ENCODE assay signal across 8 mouse cellular contexts in the genomic region with DNA sequence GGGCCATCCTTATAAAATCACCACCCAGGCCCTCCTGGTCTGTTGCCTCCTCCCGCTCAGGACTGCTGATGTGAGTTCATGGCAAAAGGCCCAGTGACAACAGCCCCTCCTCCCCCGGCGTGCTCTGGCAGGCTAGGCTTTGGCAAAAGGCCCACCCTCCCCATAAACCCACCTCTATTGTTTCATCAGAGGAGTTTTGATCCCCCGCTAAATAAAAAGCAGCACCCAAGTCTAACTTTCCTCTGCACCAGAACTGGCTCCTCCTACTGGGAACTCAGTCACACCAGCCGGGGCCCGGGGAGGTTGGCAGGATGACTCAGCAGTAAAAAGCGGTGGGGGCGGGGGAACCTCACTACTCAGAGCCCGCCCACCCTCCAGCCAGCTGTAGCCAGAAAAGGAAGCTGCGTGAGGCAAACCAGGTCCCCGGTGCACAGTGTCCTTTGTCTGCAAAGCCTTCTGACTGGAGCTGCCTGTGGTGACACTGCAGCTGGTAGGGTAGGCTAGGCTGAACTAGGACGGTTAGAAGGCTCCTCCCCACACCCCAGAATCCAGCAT.
DNase-seq lines count a peak whose midpoint lies in the region; ATAC-seq and TF ChIP-seq lines count a peak whose summit lies in the region.

No protein-coding gene starts in this region.

- in situ Hi-C loops in CH12.LX (cut with MboI; ENCODE audit: low pct_ligation_motif_present, low pct_unique_long_range_greater_than_20kb, low sequenced_read_pairs), result loop anchor here (25.0 kb wide), 3 partner anchors 118 to 1468 kb away; partner anchors contain the start of gene Cpeb2

- H3K4me1 ChIP-seq in CH12.LX (ENCODE audit: control insufficient read depth in 1 of 2, insufficient read depth in 2 of 2), result peaks cover 8 to 18% of the 10 kb centered on the region in 2 experiments
- no peaks in the 10 kb centered on the region for H3K4me1 ChIP-seq in brown adipose tissue, adult 24 weeks (ENCODE audit: control insufficient read depth, insufficient read depth, insufficient read length, low read length)
- H3K4me1 ChIP-seq in forebrain, embryonic 12.5 days, result peaks cover 14% of the 10 kb centered on the region
- peaks cover 19% of the 10 kb centered on the region for H3K4me1 ChIP-seq in heart, postnatal 0 days (ENCODE audit: control insufficient read depth, insufficient read depth)
- H3K4me1 ChIP-seq in liver, embryonic 15.5 days (replicated peaks), result peaks cover 15% of the 10 kb centered on the region
- peaks cover 12% of the 10 kb centered on the region for H3K4me1 ChIP-seq in neural tube, embryonic 11.5 days (ENCODE audit: control insufficient read depth, insufficient read depth, low read length)
- peaks cover 5% of the 10 kb centered on the region for H3K4me1 ChIP-seq in stomach, postnatal 0 days (replicated peaks; ENCODE audit: control insufficient read depth, insufficient read depth)

- peak overlapping the region; percentile 72; the same call in 1 of the 2 replicates for H3K27ac ChIP-seq in CH12.LX (ENCODE audit: insufficient read depth, low read depth)
- H3K27ac ChIP-seq in brown adipose tissue, adult 24 weeks (replicated peaks; ENCODE audit: low read depth, low read length), result peak overlapping the region; percentile 34; the same call in 1 of the 2 replicates
- H3K27ac ChIP-seq in forebrain, embryonic 12.5 days, result peak overlapping the region; percentile 77
- H3K27ac ChIP-seq in heart, postnatal 0 days (ENCODE audit: low read depth), result peak overlapping the region; percentile 79
- H3K27ac ChIP-seq in liver, embryonic 15.5 days (replicated peaks), result peak overlapping the region; percentile 70
- H3K27ac ChIP-seq in neural tube, embryonic 11.5 days (ENCODE audit: low read depth, low read length), result no peak overlapping the region
- peak overlapping the region; percentile 69; the same call in 1 of the 2 replicates for H3K27ac ChIP-seq in stomach, postnatal 0 days (replicated peaks)

- no peaks in the 10 kb centered on the region for H3K9me3 ChIP-seq in CH12.LX (replicated peaks; ENCODE audit: low read length)
- H3K9me3 ChIP-seq in forebrain, embryonic 12.5 days, result no peaks in the 10 kb centered on the region
- no peaks in the 10 kb centered on the region for H3K9me3 ChIP-seq in heart, postnatal 0 days (replicated peaks; ENCODE audit: control insufficient read depth, low read length)
- no peaks in the 10 kb centered on the region for H3K9me3 ChIP-seq in liver, embryonic 15.5 days (replicated peaks)
- H3K9me3 ChIP-seq in neural tube, embryonic 11.5 days (ENCODE audit: control insufficient read depth, low read length), result no peaks in the 10 kb centered on the region
- H3K9me3 ChIP-seq in stomach, postnatal 0 days (ENCODE audit: control insufficient read depth, low read length), result no peaks in the 10 kb centered on the region

- dilution Hi-C loops in CH12.LX (cut with MboI; ENCODE audit: extremely low pct_ligation_motif_present, extremely low pct_unique_long_range_greater_than_20kb, low sequenced_read_pairs), result no loop called here

- no peaks in the 10 kb centered on the region for H3K27me3 ChIP-seq in CH12.LX (replicated peaks)
- no peaks in the 10 kb centered on the region for H3K27me3 ChIP-seq in forebrain, embryonic 12.5 days
- H3K27me3 ChIP-seq in heart, postnatal 0 days (ENCODE audit: control insufficient read depth, insufficient read depth, low read length), result no peaks in the 10 kb centered on the region
- H3K27me3 ChIP-seq in liver, embryonic 15.5 days, result no peaks in the 10 kb centered on the region
- no peaks in the 10 kb centered on the region for H3K27me3 ChIP-seq in neural tube, embryonic 11.5 days (ENCODE audit: control insufficient read depth, insufficient read depth, low read length)
- H3K27me3 ChIP-seq in stomach, postnatal 0 days (ENCODE audit: control insufficient read depth, insufficient read depth, low read length), result no peaks in the 10 kb centered on the region

- peak overlapping the region; percentile 80 for H3K4me2 ChIP-seq in CH12.LX (ENCODE audit: insufficient read depth, low read depth, poor library complexity, severe bottlenecking)
- peak overlapping the region; percentile 56 for H3K4me2 ChIP-seq in forebrain, embryonic 12.5 days
- peak overlapping the region; percentile 64 for H3K4me2 ChIP-seq in heart, postnatal 0 days (ENCODE audit: low read depth, low read length)
- peak overlapping the region; percentile 74 for H3K4me2 ChIP-seq in liver, embryonic 15.5 days
- H3K4me2 ChIP-seq in neural tube, embryonic 11.5 days (ENCODE audit: low read depth), result peak overlapping the region; percentile 53
- peak overlapping the region; percentile 62 for H3K4me2 ChIP-seq in stomach, postnatal 0 days (replicated peaks; ENCODE audit: low read depth)

- H3K9ac ChIP-seq in CH12.LX (ENCODE audit: insufficient read depth, low read depth), result peak overlapping the region; percentile 52
- peak overlapping the region; percentile 21; the same call in 1 of the 2 replicates for H3K9ac ChIP-seq in forebrain, embryonic 12.5 days
- H3K9ac ChIP-seq in heart, postnatal 0 days (replicated peaks; ENCODE audit: low read depth, low read length), result no peak overlapping the region
- H3K9ac ChIP-seq in liver, embryonic 15.5 days, result no peak overlapping the region
- H3K9ac ChIP-seq in neural tube, embryonic 11.5 days (ENCODE audit: low read length), result no peak overlapping the region
- H3K9ac ChIP-seq in stomach, postnatal 0 days (ENCODE audit: low read length), result peak overlapping the region; percentile 47; the same call in 1 of the 2 replicates

- TF ChIP-seq EP300 in CH12.LX (IDR thresholded peaks at IDR 0.05; ENCODE audit: low read length), result peak; percentile 50; the same call in 1 of the 2 replicates
- peak; percentile 87 for TF ChIP-seq EP300 in heart, postnatal 0 days (IDR thresholded peaks at IDR 0.05; ENCODE audit: low read depth)
- no peak for TF ChIP-seq EP300 in stomach, postnatal 0 days (optimal IDR thresholded peaks at IDR 0.05)

- no peak; the same call in none of the 2 replicates for TF ChIP-seq RAD21 in CH12.LX (IDR thresholded peaks at IDR 0.05; ENCODE audit: low read depth, low read length)

- H3K79me2 ChIP-seq in CH12.LX (replicated peaks; ENCODE audit: control insufficient read depth, extremely low read depth, insufficient read depth, poor library complexity, severe bottlenecking), result no peaks in the 10 kb centered on the region

- peak overlapping the region; percentile 53 to 57 (median 54) for H3K4me3 ChIP-seq in CH12.LX (replicated peaks in 1 of 3; ENCODE audit: low read depth in 2 of 3, low read length in 2 of 3, poor library complexity in 1 of 3)
- H3K4me3 ChIP-seq in brown adipose tissue, adult 24 weeks (ENCODE audit: insufficient read depth, low read depth, low read length), result peak overlapping the region; percentile 50
- peak overlapping the region; percentile 35 for H3K4me3 ChIP-seq in forebrain, embryonic 12.5 days (replicated peaks)
- peak overlapping the region; percentile 46 for H3K4me3 ChIP-seq in heart, postnatal 0 days (ENCODE audit: low read depth, low read length)
- H3K4me3 ChIP-seq in liver, embryonic 15.5 days (replicated peaks), result peak overlapping the region; percentile 51
- peak overlapping the region; percentile 29 for H3K4me3 ChIP-seq in neural tube, embryonic 11.5 days (ENCODE audit: low read depth, low read length)
- H3K4me3 ChIP-seq in stomach, postnatal 0 days (ENCODE audit: low read depth, low read length), result peak overlapping the region; percentile 36

- WGBS in forebrain, embryonic 12.5 days, result 2% methylated on average over 12 of the region's 12 CpGs
- 2% methylated on average over 12 of the region's 12 CpGs for WGBS in heart, postnatal 0 days
- WGBS in liver, embryonic 15.5 days (ENCODE audit: insufficient replicate concordance), result 2% methylated on average over 12 of the region's 12 CpGs
- 2% methylated on average over 12 of the region's 12 CpGs for WGBS in neural tube, embryonic 11.5 days
- 0% methylated on average over 12 of the region's 12 CpGs for WGBS in stomach, postnatal 0 days

- TF ChIP-seq POLR2A in CH12.LX (IDR thresholded peaks at IDR 0.05; ENCODE audit: low read depth, low read length), result peak; percentile 50; the same call in 1 of the 2 replicates

- no peaks in the 10 kb centered on the region for H3K36me3 ChIP-seq in CH12.LX (replicated peaks in 1 of 2; ENCODE audit: control insufficient read depth in 1 of 2, insufficient read depth in 1 of 2, low read length in 1 of 2)
- H3K36me3 ChIP-seq in forebrain, embryonic 12.5 days (replicated peaks), result no peaks in the 10 kb centered on the region
- H3K36me3 ChIP-seq in heart, postnatal 0 days (replicated peaks; ENCODE audit: control insufficient read depth, insufficient read depth, low read length), result no peaks in the 10 kb centered on the region
- no peaks in the 10 kb centered on the region for H3K36me3 ChIP-seq in liver, embryonic 15.5 days (replicated peaks)
- H3K36me3 ChIP-seq in neural tube, embryonic 11.5 days (ENCODE audit: control insufficient read depth, insufficient read depth, low read length), result no peaks in the 10 kb centered on the region
- H3K36me3 ChIP-seq in stomach, postnatal 0 days (ENCODE audit: control insufficient read depth, insufficient read depth, low read length), result no peaks in the 10 kb centered on the region

- peak; percentile 95 for DNase-seq in CH12.LX (ENCODE audit: extremely low read depth)
- peak; percentile 97 for DNase-seq in heart, postnatal 0 days (ENCODE audit: low spot score)
- peak; percentile 93 to 94 for DNase-seq in kidney, postnatal 36 days
- DNase-seq in neural tube, embryonic 11.5 days (ENCODE audit: low spot score), result peak; percentile 91
- DNase-seq in stomach, postnatal 0 days (ENCODE audit: low spot score), result peak; percentile 92

- TF ChIP-seq CTCF in CH12.LX (conservative IDR thresholded peaks at IDR 0.05 in 1 of 2, IDR thresholded peaks at IDR 0.05 in 1 of 2; ENCODE audit: low read depth in 2 of 2, low read length in 2 of 2), result peak in 1 of 2 experiments; percentile 31; a peak in 1 of 4 replicates
- peak; percentile 38 for TF ChIP-seq CTCF in heart, postnatal 0 days (IDR thresholded peaks at IDR 0.05; ENCODE audit: low read depth)
- peak; percentile 58 for TF ChIP-seq CTCF in stomach, postnatal 0 days (IDR thresholded peaks at IDR 0.05; ENCODE audit: low read depth)

- peak; percentile 97 for ATAC-seq in forebrain, embryonic 12.5 days (ENCODE audit: low FRiP score)
- ATAC-seq in heart, postnatal 0 days (ENCODE audit: insufficient read depth, low read depth), result peak; percentile 97
- peak; percentile 90 for ATAC-seq in liver, embryonic 15.5 days (ENCODE audit: insufficient read depth)
- peak; percentile 97 for ATAC-seq in neural tube, embryonic 11.5 days (ENCODE audit: insufficient read depth, low FRiP score, low TSS enrichment)
- ATAC-seq in stomach, postnatal 0 days (ENCODE audit: low FRiP score, low TSS enrichment), result peak; percentile 97

TF ChIP-seq in CH12.LX, 34 proteins besides CTCF, POLR2A, EP300 and RAD21 (continues in another document):
- TF ChIP-seq ZMIZ1 (IDR thresholded peaks at IDR 0.05; ENCODE audit: low read depth, low read length), result 0 out of 2 replicates have a peak, but pooled peaks have one; percentile 24
- peak; percentile 99 for TF ChIP-seq MAFK (IDR thresholded peaks at IDR 0.05; ENCODE audit: insufficient replicate concordance, low read length)
- peak; percentile 72; the same call in 1 of the 2 replicates for TF ChIP-seq MEF2A (IDR thresholded peaks at IDR 0.05; ENCODE audit: borderline replicate concordance, low read depth, low read length)
- no peak for TF ChIP-seq KAT2A (IDR thresholded peaks at IDR 0.05; ENCODE audit: insufficient replicate concordance, low read length)
- peak; percentile 54; the same call in 1 of the 2 replicates for TF ChIP-seq BHLHE40 (IDR thresholded peaks at IDR 0.05; ENCODE audit: low read depth, low read length)

Comparison
In these comparisons a context has a peak if more than half of its experiments do, and no peak if none do; other contexts are left out.
1. H3K9ac ChIP-seq: peak in CH12.LX (single experiment), forebrain, embryonic 12.5 days (single experiment) and stomach, postnatal 0 days (single experiment); none in heart, postnatal 0 days (single experiment), liver, embryonic 15.5 days (single experiment) and neural tube, embryonic 11.5 days (single experiment).
2. Peak in every context shown above with its lines, with median percentiles within 50 percentile points of each other: DNase-seq, H3K4me2 ChIP-seq, H3K4me3 ChIP-seq and ATAC-seq.